Mouse (Mus musculus): ENCODE data around the gene Prss12. TPM values are rescaled to one million over a fixed set of nuclear protein-coding genes. Genes with fewer than 3 reads are reported as not detected.

Gene Prss12
- total RNA-seq, 2 experiments from 2014 or later, result 0.36 to 0.73 TPM

DNA sequence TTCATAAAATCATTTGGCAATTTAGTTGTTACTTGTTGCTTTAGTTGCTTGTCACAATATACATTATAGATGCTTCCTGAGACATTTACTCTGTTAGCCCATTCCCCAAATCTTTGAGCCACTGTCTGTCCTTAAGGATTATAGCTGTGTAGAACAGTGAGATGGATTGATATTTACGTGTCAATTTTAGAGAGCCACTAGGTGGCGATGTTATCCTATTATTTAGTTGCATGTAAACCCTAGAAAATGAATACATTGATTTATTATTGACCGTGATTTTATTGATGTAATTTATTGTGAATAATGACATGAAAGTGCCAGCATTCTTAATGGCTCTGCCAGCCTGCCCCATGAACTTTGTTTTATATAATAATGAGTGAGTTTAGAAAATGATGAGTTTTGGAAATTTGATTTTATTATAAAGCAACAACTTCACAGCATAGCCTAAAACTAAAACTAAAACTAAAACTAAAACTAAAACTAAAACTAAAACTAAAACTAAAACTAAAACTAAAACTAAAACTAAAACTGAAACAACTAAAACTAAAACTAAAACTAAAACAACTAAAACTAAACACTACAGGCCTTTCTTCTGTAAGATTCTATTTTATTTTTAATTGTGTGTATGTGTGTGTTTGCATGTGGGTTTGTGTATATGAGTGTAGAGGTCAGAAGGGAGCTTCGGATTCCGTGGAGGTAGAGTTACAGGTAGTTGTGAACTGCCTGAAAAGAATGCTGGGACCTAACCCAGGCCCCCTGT lies 69.1 kb downstream of the Prss12 start:
- no peak for DNase-seq
- Histone ChIP-seq H3K4me3 (no peak overlapping the region), H3K27ac (no peak overlapping the region)
- TF ChIP-seq CTCF (IDR thresholded peaks at IDR 0.05), result peak; percentile 79
- intact Hi-C loops (cut with DNase I), result loop anchor here (2.0 to 10.0 kb wide), 2 partner anchors 759 to 1069 kb away; partner anchors contain the start of gene 1700003H04Rik

DNA sequence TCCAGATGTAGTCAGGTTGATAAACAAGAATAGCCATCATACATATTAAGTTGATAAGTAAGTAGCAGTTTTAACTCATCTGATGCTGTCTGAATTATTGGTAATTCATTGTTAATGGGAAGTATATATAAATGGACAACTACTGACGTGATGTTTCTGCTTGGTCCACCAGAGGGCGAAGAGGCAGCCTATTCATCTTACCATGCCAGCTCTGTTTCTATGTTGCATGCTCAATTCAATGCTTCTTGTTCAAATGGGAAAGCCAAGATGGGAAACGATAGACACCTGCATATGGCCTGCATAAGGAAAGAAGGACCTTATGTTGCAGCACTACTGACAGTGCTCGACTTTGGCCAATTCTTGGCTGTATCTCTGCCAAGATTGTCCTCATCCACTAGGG lies 70.1 kb downstream of the Prss12 start:
- intact Hi-C loops (cut with DNase I), result loop anchor here (2.0 to 10.0 kb wide), 2 partner anchors 758 to 1068 kb away; partner anchors contain the start of gene 1700003H04Rik
- no peak overlapping the region for H3K4me3 ChIP-seq
- no peak for DNase-seq
- TF ChIP-seq CTCF (IDR thresholded peaks at IDR 0.05), result peak; percentile 66
- no peak overlapping the region for H3K27ac ChIP-seq

DNA sequence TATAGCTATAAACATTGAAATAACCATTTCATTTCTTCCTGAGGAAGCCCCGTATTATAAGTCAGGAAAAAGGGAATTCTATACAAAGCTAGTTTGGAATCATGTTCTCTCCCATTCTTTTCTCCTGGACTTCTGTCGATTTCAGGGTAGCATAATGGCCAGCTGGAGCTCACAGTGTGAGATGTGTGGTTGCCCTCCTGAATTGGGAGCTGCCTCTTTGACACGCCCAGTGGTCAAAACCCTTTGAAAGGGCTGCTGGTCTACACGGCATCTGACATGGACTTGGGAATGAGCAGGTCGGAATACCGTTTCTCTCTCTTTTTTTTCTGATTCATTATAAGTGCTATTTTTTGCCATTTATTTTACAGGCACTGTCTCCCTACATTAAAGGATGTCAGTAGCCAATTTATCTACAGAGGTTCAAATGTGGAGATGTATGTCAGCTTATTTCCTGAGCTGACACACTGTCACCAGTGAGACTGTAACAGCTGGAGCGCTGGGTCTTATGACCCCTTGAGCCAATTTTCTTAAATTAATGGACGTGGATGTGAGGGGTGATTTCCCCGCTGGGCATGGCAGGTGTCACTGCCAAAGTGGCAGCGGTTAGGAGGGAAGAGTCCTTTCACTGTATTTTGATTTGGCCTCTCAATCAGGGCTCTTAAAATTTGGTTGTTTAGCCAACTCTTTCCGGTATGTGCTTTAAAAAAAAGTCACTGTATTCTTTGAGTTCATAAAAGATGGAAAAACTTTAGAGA lies 79.8 kb downstream of the Prss12 start:
- no peak overlapping the region for H3K27ac ChIP-seq
- no peak for TF ChIP-seq CTCF (IDR thresholded peaks at IDR 0.05)
- DNase-seq, result no peak
- H3K4me3 ChIP-seq, result no peak overlapping the region
- intact Hi-C loops (cut with DNase I), result no loop called here

DNA sequence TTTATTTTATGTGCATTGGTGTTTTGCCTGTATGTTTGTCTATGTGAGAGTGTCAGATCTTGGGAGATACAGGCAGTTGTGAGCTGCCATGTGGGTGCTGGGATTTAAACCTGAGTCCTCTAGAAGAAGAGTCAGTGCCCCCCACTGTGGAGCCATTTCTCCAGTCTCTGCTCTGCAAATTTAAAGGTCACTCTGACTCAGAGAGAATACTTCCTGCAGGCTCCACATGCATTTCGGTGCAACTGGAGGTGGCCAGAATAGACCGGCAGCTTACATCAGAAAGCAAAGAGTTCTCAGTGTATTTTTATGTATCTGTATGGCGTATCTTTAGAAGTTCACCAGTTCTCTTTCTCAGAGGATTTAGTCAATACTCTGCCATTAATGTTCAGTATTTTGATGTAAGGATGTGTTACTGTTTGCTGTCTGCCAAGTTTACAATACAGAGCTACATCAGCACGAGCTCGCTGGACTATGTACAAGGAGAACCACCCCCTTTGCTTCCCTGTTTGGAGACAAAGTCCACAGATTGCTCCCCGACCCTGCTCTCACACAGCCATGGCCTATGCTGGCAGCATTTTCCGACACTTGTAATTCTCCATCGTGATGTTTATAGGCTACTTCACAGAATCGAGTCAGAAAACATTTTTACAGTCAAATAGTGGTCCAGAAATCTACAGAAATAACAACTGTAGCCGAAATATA lies 81.2 kb downstream of the Prss12 start:
- Histone ChIP-seq H3K27ac (no peak overlapping the region), H3K4me3 (no peak overlapping the region)
- TF ChIP-seq CTCF (IDR thresholded peaks at IDR 0.05), result no peak
- intact Hi-C loops (cut with DNase I), result no loop called here
- DNase-seq, result no peak

DNA sequence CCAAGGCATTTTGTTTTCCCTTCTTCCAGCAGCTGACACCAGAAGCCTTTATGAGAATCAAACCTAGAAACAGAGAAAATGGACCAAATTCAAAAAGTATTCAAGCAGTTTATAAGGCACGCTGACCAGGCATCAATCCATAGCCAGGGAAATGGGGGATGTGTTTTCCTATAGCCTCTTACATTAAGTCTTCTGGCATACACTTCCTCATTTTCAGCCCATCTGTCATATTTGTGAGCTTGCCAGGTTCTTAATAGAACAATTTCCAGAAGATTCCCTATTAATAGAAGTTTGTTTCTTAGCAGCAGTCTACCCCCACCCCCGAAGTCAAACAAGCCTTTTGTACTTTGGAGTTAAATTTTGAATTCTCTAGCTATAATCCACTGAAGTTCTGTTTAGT lies 84.4 kb downstream of the Prss12 start:
- DNase-seq, result no peak
- Histone ChIP-seq H3K27ac (no peak overlapping the region), H3K4me3 (no peak overlapping the region)
- intact Hi-C loops (cut with DNase I), result no loop called here
- no peak for TF ChIP-seq CTCF (IDR thresholded peaks at IDR 0.05)

DNA sequence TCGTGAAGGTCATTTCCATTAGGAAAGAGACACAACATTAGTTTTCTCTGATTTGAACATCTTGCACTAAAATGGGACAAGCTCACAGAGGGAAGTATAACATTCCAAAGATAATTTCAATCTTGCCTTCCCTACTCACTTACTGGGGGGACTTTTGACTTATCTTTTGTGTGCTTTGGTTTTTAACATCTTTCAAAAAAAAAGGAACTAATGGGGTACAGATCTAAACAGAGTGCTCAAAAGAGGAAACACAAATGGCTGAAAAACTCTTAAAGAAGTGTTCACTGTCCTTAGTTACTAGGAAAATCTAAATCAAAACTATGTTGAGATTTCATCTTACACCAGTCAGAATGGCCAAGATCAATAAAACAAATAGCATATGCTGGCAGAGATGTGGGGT lies 90.6 kb downstream of the Prss12 start:
- Histone ChIP-seq H3K4me3 (no peak overlapping the region), H3K27ac (no peak overlapping the region)
- no peak for DNase-seq
- TF ChIP-seq CTCF (IDR thresholded peaks at IDR 0.05), result no peak
- intact Hi-C loops (cut with DNase I), result no loop called here

DNA sequence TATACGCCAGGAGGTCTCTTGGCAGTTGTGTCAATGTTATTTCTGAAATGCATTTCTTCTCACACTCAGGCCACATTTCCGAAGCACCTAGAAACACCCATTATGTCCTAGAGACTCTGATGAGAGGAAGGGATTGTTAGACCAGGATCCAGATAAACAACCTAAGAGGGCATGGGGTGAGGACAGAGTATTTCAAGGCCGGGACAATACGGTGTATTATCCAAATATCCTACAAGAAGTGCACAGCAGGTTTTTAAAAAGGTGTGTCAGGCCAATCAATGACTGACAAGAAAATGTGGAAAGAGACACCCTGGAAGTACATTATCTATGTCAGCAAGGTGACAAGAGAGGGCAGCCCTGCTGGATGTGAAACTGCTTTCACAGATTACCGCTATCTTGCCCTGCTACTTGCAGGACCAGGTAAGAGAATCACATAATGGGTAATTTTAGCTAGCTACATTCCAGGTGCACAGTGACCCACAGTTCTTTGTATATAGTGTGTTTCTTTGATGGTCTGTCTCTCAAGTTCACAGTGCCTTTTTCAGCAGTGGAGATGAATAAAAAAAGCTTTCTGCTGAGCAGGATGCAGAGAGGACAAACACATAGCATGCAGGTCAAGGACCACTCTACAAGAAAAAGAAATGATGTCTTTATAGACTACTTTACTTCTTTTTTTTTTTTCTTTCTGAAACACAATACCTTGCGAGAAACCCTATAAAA lies 97.0 kb downstream of the Prss12 start:
- no peak overlapping the region for H3K27ac ChIP-seq
- intact Hi-C loops (cut with DNase I), result no loop called here
- no peak overlapping the region for H3K4me3 ChIP-seq
- no peak for TF ChIP-seq CTCF (IDR thresholded peaks at IDR 0.05)
- DNase-seq, result no peak

DNA sequence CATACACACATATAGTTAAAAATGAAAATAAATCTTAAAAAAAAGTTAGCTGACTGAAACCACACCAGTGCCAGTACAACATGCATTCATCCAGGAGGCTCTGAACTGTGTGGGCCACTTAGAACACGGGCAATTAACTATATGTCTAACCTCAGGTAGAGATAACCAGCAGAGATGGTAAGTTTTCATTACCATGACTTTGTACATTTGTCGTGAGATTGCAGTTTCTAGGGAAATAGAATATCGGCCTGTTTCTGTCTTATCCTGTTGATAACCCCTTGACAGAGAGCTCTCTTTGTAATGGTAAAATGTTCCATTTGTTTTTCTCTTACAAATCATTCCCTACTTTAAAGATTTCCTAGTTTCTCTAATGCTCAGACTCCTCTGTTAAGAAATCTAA lies 103.8 kb downstream of the Prss12 start:
- no peak for TF ChIP-seq CTCF (IDR thresholded peaks at IDR 0.05)
- DNase-seq, result no peak
- Histone ChIP-seq H3K27ac (no peak overlapping the region), H3K4me3 (no peak overlapping the region)
- intact Hi-C loops (cut with DNase I), result no loop called here

DNA sequence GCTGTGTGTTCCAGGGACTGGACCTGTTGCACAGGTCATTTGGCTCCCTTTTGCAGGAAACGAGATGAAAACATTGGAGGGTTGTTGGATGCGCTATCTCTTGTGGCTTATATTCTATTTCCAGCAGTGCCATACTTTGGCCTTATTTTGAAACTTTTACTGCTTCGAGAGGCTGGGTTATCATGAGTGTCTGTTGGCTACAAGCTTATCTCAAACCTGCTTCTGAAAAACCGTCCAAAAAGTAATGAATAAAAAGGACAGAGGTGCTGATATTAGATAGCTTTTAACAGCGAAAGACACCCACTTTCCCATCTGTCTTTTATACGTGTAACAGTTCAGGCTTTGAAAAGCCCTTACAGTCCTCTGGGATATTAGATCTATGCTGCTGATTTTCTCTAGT lies 107.2 kb downstream of the Prss12 start:
- intact Hi-C loops (cut with DNase I), result no loop called here
- DNase-seq, result no peak

DNA sequence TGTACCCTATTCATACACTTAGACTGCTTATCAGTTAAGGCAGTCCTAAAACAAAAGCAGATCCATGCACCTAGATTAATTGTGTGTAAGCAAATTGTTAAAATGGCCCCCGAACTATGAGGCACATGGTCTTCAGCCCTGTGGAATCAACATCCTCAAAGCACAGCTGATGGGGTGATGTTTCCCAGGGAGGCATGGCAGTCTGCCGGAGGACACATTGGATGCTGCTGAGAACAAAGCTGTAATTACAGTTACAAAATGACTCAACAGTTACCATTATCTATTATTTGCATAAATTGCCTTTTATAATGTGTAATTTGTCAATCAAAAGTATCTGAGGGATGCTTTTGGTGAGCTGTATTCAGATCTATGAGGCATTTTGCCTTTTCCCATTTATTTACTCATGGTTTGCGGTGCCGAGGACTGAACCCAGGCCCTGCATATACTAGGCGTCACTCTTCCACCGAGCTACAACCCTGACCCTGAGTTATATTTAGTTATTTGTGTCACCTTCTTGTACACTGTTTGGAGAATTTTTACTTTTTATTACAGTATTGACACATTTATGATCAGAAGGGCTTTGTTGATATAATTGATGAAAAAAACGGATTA lies 108.6 kb downstream of the Prss12 start:
- TF ChIP-seq CTCF (IDR thresholded peaks at IDR 0.05), result no peak
- intact Hi-C loops (cut with DNase I), result no loop called here
- Histone ChIP-seq H3K27ac (no peak overlapping the region), H3K4me3 (no peak overlapping the region)
- no peak for DNase-seq

More for the DNA sequence above, 107.2 kb downstream of the Prss12 start:
- no peak for TF ChIP-seq CTCF (IDR thresholded peaks at IDR 0.05)
- no peak overlapping the region for H3K4me3 ChIP-seq
- no peak overlapping the region for H3K27ac ChIP-seq

Other genes with a start within 250 kb of the Prss12 start
- 100 to 1,000 TPM; 209 to 273 TPM for gene Synpo2, start 210.8 kb upstream of the Prss12 start, total RNA-seq (2021)
- gene Sec24d, start 179.5 kb upstream of the Prss12 start, total RNA-seq (2021), result 1 to 10 TPM; 5.2 to 9.8 TPM
- gene Mettl14, start 60.8 kb upstream of the Prss12 start, total RNA-seq (2021), result 10 to 100 TPM in 1 of 2 experiments, 1 to 10 TPM in 1; 9.0 to 12.7 TPM
- gene Ndst3, start 243.9 kb downstream of the Prss12 start, total RNA-seq (2021), result not detected

All from gastrocnemius, adult 2 months (tissue).